Mouse (Mus musculus) right cerebral cortex, postnatal 25 days (tissue): Measurements from ENCODE around the gene Calm3.

Source experiments
- DNase-seq: peaks from one replicate; pipeline ENCODE4 v3.0.0; 2022

The Calm3 gene

GRCm38 (mm10) chr7:16885905-16886304 lies 38.0 kb downstream of the Calm3 start:
- no peak for DNase-seq

- no peak for DNase-seq
Observed at GRCm38 (mm10) chr7:16885271-16885776, 38.6 kb downstream of the Calm3 start.

- DNase-seq, result no peak
Observed at GRCm38 (mm10) chr7:16884334-16884733, 39.6 kb downstream of the Calm3 start.

GRCm38 (mm10) chr7:16883162-16883561 lies 40.8 kb downstream of the Calm3 start:
- no peak for DNase-seq

- no peak for DNase-seq
Observed at GRCm38 (mm10) chr7:16880615-16881014, 43.3 kb downstream of the Calm3 start.

- DNase-seq, result no peak
Observed at GRCm38 (mm10) chr7:16879796-16880547, 43.9 kb downstream of the Calm3 start.

- DNase-seq, result no peak
Observed at GRCm38 (mm10) chr7:16877717-16878116, 46.2 kb downstream of the Calm3 start.

GRCm38 (mm10) chr7:16876608-16877007 lies 47.3 kb downstream of the Calm3 start:
- DNase-seq, result no peak

- DNase-seq, result no peak
Observed at GRCm38 (mm10) chr7:16876006-16876405, 47.9 kb downstream of the Calm3 start.

- DNase-seq, result no peak
Observed at GRCm38 (mm10) chr7:16875326-16875725, 48.6 kb downstream of the Calm3 start.

- DNase-seq, result no peak
Observed at GRCm38 (mm10) chr7:16875310-16875325, 48.8 kb downstream of the Calm3 start, which contains the start of gene Dact3. Dact3 (plus strand) TSS chr7:16875317.

GRCm38 (mm10) chr7:16874756-16875309 lies 49.1 kb downstream of the Calm3 start:
- peak; percentile 100 for DNase-seq

GRCm38 (mm10) chr7:16874190-16874589 lies 49.7 kb downstream of the Calm3 start:
- peak; percentile 75 for DNase-seq

GRCm38 (mm10) chr7:16873392-16873791 lies 50.5 kb downstream of the Calm3 start:
- no peak for DNase-seq

- no peak for DNase-seq
Observed at GRCm38 (mm10) chr7:16872478-16872877, 51.4 kb downstream of the Calm3 start.

GRCm38 (mm10) chr7:16871600-16871999 lies 52.3 kb downstream of the Calm3 start:
- no peak for DNase-seq

- DNase-seq, result peak; percentile 93
Observed at GRCm38 (mm10) chr7:16869497-16869896, 54.4 kb downstream of the Calm3 start.

GRCm38 (mm10) chr7:16867488-16867887 lies 56.4 kb downstream of the Calm3 start:
- DNase-seq, result no peak
